Mouse (Mus musculus) ES-E14 (cell line): ENCODE measurements around the gene Arhgap23.

Experiments
- HCFC1 ChIP-seq: IDR thresholded peaks from 2 replicates; pipeline ENCODE4 v1.6.1; 2012; ENCODE audit warnings: low read length, inconsistent platforms, borderline replicate concordance; ENCODE audit not compliant: insufficient read depth
- MAFK ChIP-seq: IDR thresholded peaks from 2 replicates; pipeline ENCODE4 v1.6.1; 2014; ENCODE audit warnings: mild to moderate bottlenecking, low read depth, low read length, inconsistent platforms; ENCODE audit not compliant: insufficient read depth
- ZNF384 ChIP-seq: IDR thresholded peaks from 2 replicates; pipeline ENCODE4 v1.6.1; 2012; ENCODE audit warnings: low read depth, low read length, inconsistent platforms

GRCm38 (mm10) chr11:97497543-97497942 is 82.2 kb downstream of the Arhgap23 start:
- no peak for TF ChIP-seq ZNF384
- TF ChIP-seq HCFC1, result no peak
- no peak for TF ChIP-seq MAFK
